Mouse (Mus musculus) layer of hippocampus, adult 2 months (tissue): ENCODE data around the gene Dennd1c. TPM values are rescaled to one million over a fixed set of nuclear protein-coding genes. Genes with fewer than 3 reads are reported as not detected.

Experiments
- DNase-seq, 2 experiments: peaks; one replicate each; pipeline ENCODE4 v3.0.0; 2022; ENCODE audit warnings: low spot score in 2 of 2
- H3K27ac ChIP-seq: fragments of 200-600 bp; 2 replicates; pipeline ENCODE4 v1.8.1; 2022
- H3K4me3 ChIP-seq: fragments of 200-600 bp; 2 replicates; pipeline ENCODE4 v1.8.1; 2022; ENCODE audit warnings: mild to moderate bottlenecking
- CTCF ChIP-seq: fragments of 200-600 bp; conservative IDR thresholded peaks from 2 replicates; pipeline ENCODE4 v1.8.1; 2022; ENCODE audit warnings: antibody characterized with exemption, mild to moderate bottlenecking, moderate library complexity
- long read RNA-seq, 2 experiments: library from polyadenylated mRNA; stranded (forward); transcript quantifications; one replicate each; pipeline ENCODE4 v2.0.0; 2021; ENCODE audit warnings: borderline mapping rate in 2 of 2
- total RNA-seq, 2 experiments: library from RNA; stranded (reverse); gene quantifications; 2 replicates each; pipeline ENCODE4 v1.2.3; 2021

Dennd1c gene
- total RNA-seq, result 1 to 10 TPM; 1.4 to 2.0 TPM
- long read RNA-seq, experiment 1, partial matches to known transcripts, result 0 of 1 reads
- long read RNA-seq, experiment 1, other reads (novel, unspliced or antisense), result 1 of 1 reads
- long read RNA-seq, experiment 2, partial matches to known transcripts, result 1 of 1 reads
- long read RNA-seq, experiment 2, other reads (novel, unspliced or antisense), result 0 of 1 reads

GRCm38 (mm10) chr17:57078336-57078735 lies at the start of gene Dennd1c:
TSS of gene Dennd1c (minus strand) at chr17:57078514.
- no peak within 1 kb of the TSS for H3K27ac ChIP-seq
- H3K4me3 ChIP-seq, result no peak within 1 kb of the TSS
- TF ChIP-seq CTCF, result no peak
- no peak for DNase-seq

- no peak for TF ChIP-seq CTCF
- no peak overlapping the region for H3K27ac ChIP-seq
- no peak overlapping the region for H3K4me3 ChIP-seq
- no peak for DNase-seq
These were observed 47.7 kb upstream of the Dennd1c start for GRCm38 (mm10) chr17:57125853-57126622.

DNA sequence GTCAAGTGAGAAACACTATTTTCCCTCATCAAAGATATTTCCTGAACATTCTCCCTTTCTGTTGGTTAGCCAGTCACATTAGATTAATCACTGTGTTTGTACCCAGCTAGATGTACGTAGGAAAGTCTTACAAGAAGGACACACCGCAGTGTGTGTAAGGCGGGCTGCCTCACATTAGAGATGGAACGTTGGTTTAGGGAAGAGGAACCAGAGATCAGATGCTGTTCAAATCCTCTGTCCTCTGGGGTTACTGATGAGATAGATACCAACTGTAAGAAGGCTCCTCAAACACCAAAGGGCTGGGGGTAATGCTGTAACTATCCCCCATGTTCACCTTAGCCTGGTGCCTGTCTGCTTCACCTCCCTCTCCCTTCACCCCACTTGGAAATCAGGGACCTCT lies 46.5 kb upstream of the Dennd1c start:
- no peak for DNase-seq
- TF ChIP-seq CTCF, result no peak
- no peak overlapping the region for H3K27ac ChIP-seq
- no peak overlapping the region for H3K4me3 ChIP-seq

DNA sequence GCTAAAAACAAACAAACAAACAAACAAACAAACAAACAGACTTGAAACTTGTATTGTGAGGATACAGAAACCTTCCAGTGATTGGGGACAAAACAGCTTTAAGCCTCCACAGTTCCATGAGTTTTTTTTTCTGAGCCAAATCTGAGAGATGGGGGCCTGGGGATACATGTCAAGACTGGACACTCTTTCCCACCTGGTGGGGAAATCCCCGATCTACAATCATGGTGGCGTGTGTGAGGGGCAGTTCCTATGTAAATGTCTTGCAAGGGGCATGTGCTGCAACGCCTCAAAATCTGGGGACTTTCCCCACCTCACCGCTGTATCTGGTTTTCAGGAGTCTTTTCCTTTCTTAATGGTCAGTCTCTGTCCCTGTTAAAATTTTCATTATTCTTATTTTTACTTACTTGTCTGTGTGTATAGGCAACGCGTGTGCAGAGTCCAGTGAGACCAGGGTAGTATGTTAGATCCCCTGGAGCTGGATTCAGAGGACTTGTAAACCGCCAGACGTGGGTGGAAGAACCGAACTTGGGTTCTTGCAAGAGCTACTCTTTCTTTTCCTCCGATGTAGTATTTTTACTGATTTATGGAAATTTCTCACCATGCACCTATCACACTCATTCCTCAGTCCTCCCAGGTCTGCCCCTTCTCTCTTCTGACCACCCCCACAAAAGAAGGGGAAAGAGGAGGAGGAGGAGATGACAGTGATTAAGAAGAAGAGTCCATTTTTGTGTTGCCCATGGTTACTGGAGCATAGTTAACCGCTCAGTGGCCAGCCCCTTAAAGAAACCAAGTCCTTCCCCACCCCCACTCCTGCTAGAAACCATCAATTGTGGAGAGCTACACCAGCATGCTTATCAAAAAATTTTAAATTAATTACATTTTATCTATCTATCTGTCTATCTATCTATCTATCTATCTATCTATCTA lies 45.1 kb upstream of the Dennd1c start:
- Histone ChIP-seq H3K27ac (no peak overlapping the region), H3K4me3 (no peak overlapping the region)
- TF ChIP-seq CTCF, result no peak
- DNase-seq, result no peak

GRCm38 (mm10) chr17:57121856-57122255 lies 43.5 kb upstream of the Dennd1c start:
- no peak for DNase-seq
- H3K27ac ChIP-seq, result no peak overlapping the region
- H3K4me3 ChIP-seq, result no peak overlapping the region
- TF ChIP-seq CTCF, result no peak

- no peak for TF ChIP-seq CTCF
- Histone ChIP-seq H3K27ac (no peak overlapping the region), H3K4me3 (no peak overlapping the region)
- DNase-seq, result no peak
These were observed 40.4 kb upstream of the Dennd1c start for GRCm38 (mm10) chr17:57118524-57119349.

DNA sequence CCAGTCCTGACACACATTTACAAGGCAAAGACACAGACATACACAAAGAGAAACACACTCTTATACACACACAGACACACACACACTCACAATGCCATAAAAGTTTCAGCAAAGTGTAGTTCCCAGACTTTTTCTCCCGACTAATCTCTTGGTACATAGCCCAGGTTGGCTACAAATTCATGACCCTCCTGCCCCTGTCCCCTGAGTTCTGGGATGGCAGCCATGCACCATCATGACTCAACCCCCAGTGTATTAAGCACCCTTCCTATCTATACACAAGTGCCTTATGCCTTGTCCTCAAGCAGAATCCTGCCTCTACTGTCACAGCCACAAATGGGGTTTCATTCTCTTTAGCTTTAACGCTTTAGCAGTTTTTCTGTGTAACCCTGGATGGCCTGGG lies 38.5 kb upstream of the Dennd1c start:
- DNase-seq, result no peak
- Histone ChIP-seq H3K4me3 (no peak overlapping the region), H3K27ac (no peak overlapping the region)
- TF ChIP-seq CTCF, result no peak

DNA sequence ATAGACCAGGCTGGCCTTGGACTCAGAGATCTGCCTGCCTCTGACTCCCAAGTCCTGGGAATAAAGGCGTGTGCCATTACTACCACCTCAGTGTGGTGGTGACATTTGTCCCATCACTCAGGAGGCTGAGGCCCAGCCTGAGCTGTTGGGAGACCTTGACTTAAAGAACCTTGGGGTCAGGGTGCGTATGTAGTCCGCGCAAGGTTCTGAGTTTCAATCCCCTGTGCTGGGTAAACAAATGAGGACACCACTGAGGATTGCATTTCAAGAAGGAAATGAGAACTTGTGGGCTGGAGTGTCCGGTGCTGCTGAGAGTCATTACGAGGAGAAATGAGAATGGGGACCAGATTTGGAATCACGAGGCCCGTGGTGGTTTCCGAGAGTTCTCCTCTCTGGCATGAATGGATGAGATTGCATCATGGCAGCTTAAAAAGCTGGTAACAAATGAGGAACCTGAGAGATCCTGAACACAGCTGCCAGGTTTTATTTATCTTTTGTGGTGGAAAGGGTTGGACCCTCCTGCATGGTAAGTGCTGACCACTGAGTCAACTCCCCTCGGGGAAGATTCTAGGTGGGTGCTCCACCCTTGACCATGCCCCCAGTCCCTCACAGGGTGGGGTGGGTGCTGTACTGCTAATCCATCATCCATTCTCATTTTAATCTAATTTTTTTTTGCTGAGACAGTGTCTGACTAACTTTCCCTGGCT lies 34.6 kb upstream of the Dennd1c start:
- no peak for DNase-seq
- no peak for TF ChIP-seq CTCF
- Histone ChIP-seq H3K4me3 (no peak overlapping the region), H3K27ac (no peak overlapping the region)

DNA sequence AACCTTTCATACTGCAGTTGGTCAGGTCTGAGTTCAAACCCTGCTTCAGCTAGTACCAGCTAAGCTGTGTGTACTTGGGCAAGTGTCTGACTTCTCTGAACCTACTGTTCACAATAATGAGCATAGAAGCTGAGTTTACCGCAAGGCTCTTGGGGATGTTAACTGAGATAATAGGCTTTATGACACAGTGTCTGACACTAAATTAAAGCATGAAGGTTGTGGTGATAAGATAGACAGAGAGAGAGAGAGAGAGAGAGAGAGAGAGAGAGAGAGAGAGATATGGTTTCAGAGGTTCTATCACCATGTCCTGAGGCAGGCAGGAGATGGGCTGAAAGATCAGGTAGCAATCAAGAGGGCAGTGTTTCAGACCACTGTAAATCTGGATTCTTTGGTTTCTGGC lies 31.7 kb upstream of the Dennd1c start:
- H3K4me3 ChIP-seq, result no peak overlapping the region
- H3K27ac ChIP-seq, result no peak overlapping the region
- TF ChIP-seq CTCF, result no peak
- DNase-seq, result no peak

DNA sequence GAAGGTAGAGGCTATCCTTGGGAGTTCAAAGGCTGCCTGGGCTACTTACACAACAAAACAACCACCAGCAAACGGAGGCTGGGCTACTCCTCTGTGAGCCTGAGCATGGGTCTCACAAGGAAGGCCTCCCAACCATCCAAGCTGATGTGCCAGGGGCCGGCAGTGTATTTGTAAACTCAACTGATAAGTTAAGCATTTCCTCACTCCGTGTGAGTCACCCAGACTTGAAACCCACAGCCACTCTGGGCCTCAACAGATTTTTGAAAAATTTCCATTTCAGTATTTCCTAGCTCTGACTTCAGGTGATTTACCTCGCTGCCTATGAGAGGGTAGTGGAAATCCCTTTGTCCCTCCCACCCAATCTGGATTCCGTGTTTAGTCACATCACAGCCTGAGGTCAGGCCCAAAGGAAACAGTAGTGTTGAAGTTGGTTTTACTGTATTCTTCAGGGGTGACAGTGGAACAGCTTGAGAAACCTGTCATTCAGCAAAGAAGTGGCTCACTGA lies 30.4 kb upstream of the Dennd1c start:
- H3K4me3 ChIP-seq, result no peak overlapping the region
- DNase-seq, result no peak
- TF ChIP-seq CTCF, result no peak
- no peak overlapping the region for H3K27ac ChIP-seq

DNA sequence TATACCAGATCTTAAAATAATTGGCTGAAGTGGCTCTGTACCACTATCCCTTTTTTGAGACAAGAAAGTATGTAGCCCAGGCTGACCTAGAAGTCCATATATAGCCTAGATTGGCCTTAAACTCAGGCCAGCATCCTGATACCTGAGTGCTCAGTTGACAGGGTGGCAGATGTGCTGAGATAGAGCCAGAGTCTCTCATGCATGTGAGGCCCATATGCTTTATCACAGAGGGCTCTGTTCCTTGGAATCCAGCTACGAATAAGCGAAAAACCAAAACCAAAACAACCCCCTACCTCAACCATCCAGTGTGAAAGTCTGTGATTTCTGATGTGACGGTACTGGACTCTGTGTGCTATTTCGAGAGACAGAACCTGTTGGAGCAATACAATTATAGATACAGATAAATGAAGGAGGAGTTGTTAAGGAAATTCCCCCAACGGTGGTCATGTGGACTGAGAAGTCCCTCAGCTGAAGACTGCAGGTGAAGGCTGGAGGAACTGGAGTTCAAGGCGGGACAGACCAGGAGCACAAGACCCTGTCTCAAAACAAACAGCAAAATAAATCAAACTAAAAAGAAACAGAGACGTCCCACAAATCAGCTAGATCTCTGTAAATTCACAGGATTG lies 29.8 kb upstream of the Dennd1c start:
- TF ChIP-seq CTCF, result no peak

DNA sequence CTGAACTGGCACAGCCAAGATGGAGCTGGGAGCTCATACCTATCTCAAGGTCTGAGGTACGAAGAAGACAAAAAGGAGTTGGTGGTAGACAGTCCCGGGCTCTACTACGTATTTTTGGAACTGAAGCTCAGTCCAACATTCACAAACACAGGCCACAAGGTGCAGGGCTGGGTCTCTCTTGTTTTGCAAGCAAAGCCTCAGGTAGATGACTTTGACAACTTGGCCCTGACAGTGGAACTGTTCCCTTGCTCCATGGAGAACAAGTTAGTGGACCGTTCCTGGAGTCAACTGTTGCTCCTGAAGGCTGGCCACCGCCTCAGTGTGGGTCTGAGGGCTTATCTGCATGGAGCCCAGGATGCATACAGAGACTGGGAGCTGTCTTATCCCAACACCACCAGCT lies 28.8 kb upstream of the Dennd1c start:
- no peak overlapping the region for H3K27ac ChIP-seq
- no peak for DNase-seq
- TF ChIP-seq CTCF, result no peak
- no peak overlapping the region for H3K4me3 ChIP-seq

More for the DNA sequence above, 29.8 kb upstream of the Dennd1c start:
- no peak overlapping the region for H3K4me3 ChIP-seq
- DNase-seq, result no peak
- no peak overlapping the region for H3K27ac ChIP-seq
